Mouse (Mus musculus): Measurements from ENCODE around the gene Scin.

- TF ChIP-seq GATA1 (IDR thresholded peaks at IDR 0.05; ENCODE audit: low read length) (no peak), TAL1 (IDR thresholded peaks at IDR 0.05; ENCODE audit: low read length) (no peak)
These were observed 31.7 kb downstream of the Scin start for GRCm38 (mm10) chr12:40102359-40102758.

Data from erythroblast, embryonic 14.5 days (primary cell).